Comparison of ENCODE assay signal across 15 mouse cellular contexts in the genomic region with DNA sequence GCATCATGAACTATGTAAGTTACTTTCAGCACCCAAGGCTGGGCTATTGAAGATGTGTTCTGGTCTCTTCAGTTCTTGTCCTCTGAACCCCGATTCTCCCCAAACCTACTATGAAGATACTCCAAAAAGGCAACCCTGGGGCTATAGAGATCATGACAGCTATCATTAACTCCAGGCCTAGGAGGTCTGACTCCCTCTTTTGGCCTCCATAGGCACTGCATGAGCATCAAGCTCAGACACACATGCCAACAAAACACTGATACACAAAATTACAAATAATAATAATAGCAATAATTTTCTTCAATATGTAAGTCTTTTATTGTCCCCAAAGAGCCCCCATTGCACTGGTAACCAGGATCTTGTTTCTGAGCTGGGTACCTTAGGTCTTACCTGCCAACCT. TPM values are rescaled to one million over a fixed set of nuclear protein-coding genes. Genes with fewer than 3 reads are reported as not detected.
DNase-seq lines count a peak whose midpoint lies in the region; ATAC-seq and TF ChIP-seq lines count a peak whose summit lies in the region.
"Had no signal": no experiment of that assay in that cellular context is flagged by ENCODE, and none has a peak within 500 bp of the region (broad histone marks: within the 10 kb centered on the region; RNA-seq: fewer than 3 reads in every experiment).

No protein-coding gene starts in this region.

- peak; percentile 50 for TF ChIP-seq CTCF in lung, postnatal 0 days (IDR thresholded peaks at IDR 0.05)
- TF ChIP-seq CTCF in ES-Bruce4 (IDR thresholded peaks at IDR 0.05; ENCODE audit: low read depth, low read length): peak; percentile 9

- no peaks in the 10 kb centered on the region for H3K27me3 ChIP-seq in lung, postnatal 0 days (replicated peaks; ENCODE audit: insufficient read depth, low read length)
- no peaks in the 10 kb centered on the region for H3K27me3 ChIP-seq in ES-Bruce4 (ENCODE audit: control insufficient read depth, insufficient read depth, low read length, poor library complexity, severe bottlenecking)
- H3K27me3 ChIP-seq: embryonic facial prominence, embryonic 12.5 days; midbrain, embryonic 13.5 days had no signal

- no peak overlapping the region for H3K9ac ChIP-seq in lung, postnatal 0 days (replicated peaks; ENCODE audit: low read depth)
- no peak overlapping the region for H3K9ac ChIP-seq in ES-Bruce4 (ENCODE audit: low read depth, poor library complexity, severe bottlenecking)
- H3K9ac ChIP-seq: embryonic facial prominence, embryonic 12.5 days; liver, embryonic 15.5 days; midbrain, embryonic 13.5 days had no signal

- peak; percentile 42 for DNase-seq in kidney, adult 9 months
- no peak for DNase-seq in kidney, postnatal 25 days
- no peak for DNase-seq in lung, postnatal 0 days (ENCODE audit: low spot score)
- no peak for DNase-seq in lung, postnatal 10 days
- peak; percentile 47 for DNase-seq in naive thymus-derived CD4-positive, alpha-beta T cell, adult 2 months (ENCODE audit: low read depth)
- no peak for DNase-seq in adrenal gland, adult 2 months
- DNase-seq: adrenal gland, postnatal 36 days; cerebellum, adult 8-10 months; heart, adult 18-20 months had no signal

- no peaks in the 10 kb centered on the region for H3K9me3 ChIP-seq in lung, postnatal 0 days (ENCODE audit: low read length)
- H3K9me3 ChIP-seq in ES-Bruce4 (replicated peaks; ENCODE audit: control insufficient read depth, insufficient read depth, low read length, poor library complexity, severe bottlenecking): no peaks in the 10 kb centered on the region
- H3K9me3 ChIP-seq: embryonic facial prominence, embryonic 12.5 days; hindbrain, embryonic 10.5 days; liver, embryonic 15.5 days; midbrain, embryonic 13.5 days had no signal

- no peak for TF ChIP-seq POLR2A in ES-Bruce4 (IDR thresholded peaks at IDR 0.05; ENCODE audit: insufficient read depth, low read length)

- no peak overlapping the region for H3K27ac ChIP-seq in lung, postnatal 0 days (ENCODE audit: low read length)
- no peak overlapping the region for H3K27ac ChIP-seq in ES-Bruce4 (ENCODE audit: insufficient read depth, low read length)
- H3K27ac ChIP-seq: embryonic facial prominence, embryonic 12.5 days; hindbrain, embryonic 10.5 days; liver, embryonic 15.5 days; midbrain, embryonic 13.5 days had no signal

- no peak overlapping the region for H3K4me3 ChIP-seq in lung, postnatal 0 days (ENCODE audit: low read depth, low read length)
- no peak overlapping the region for H3K4me3 ChIP-seq in ES-Bruce4 (ENCODE audit: low read depth, low read length)
- H3K4me3 ChIP-seq: embryonic facial prominence, embryonic 12.5 days; hindbrain, embryonic 10.5 days; liver, embryonic 15.5 days; midbrain, embryonic 13.5 days had no signal

- ATAC-seq in lung, postnatal 0 days: no peak
- ATAC-seq: forebrain, embryonic 16.5 days; midbrain, embryonic 13.5 days had no signal

- peaks cover 3% of the 10 kb centered on the region; the same call in 1 of the 2 replicates for H3K4me1 ChIP-seq in lung, postnatal 0 days (ENCODE audit: insufficient read depth, low read depth, low read length)
- no peaks in the 10 kb centered on the region for H3K4me1 ChIP-seq in ES-Bruce4 (ENCODE audit: control insufficient read depth, insufficient read depth, low read length)

- H3K36me3 ChIP-seq in lung, postnatal 0 days (ENCODE audit: insufficient read depth, low read length): no peaks in the 10 kb centered on the region
- H3K36me3 ChIP-seq in ES-Bruce4 (ENCODE audit: control insufficient read depth, insufficient read depth, low read length, poor library complexity, severe bottlenecking): no peaks in the 10 kb centered on the region
- H3K36me3 ChIP-seq: embryonic facial prominence, embryonic 12.5 days; hindbrain, embryonic 10.5 days; liver, embryonic 15.5 days; midbrain, embryonic 13.5 days had no signal

- TF ChIP-seq EP300 in lung, postnatal 0 days (IDR thresholded peaks at IDR 0.05): no peak
- TF ChIP-seq EP300 in ES-Bruce4 (IDR thresholded peaks at IDR 0.05; ENCODE audit: insufficient read depth, low read depth, low read length): no peak

- H3K4me2 ChIP-seq in lung, postnatal 0 days (replicated peaks; ENCODE audit: low read depth, low read length): no peak overlapping the region
- H3K4me2 ChIP-seq: embryonic facial prominence, embryonic 12.5 days; liver, embryonic 15.5 days; midbrain, embryonic 13.5 days had no signal

- WGBS in lung, postnatal 0 days: 93% methylated on average over 1 of the region's 1 CpGs

RNA-seq across cellular contexts. Expression of a gene that starts 57.3 kb away (rescaled TPM):
- 4.8 and 5.3 TPM in 2 replicates for polyA plus RNA-seq in lung, postnatal 0 days (2015; fragmentation: Nextera tagmentation; extraction: Ambion mirVana)
- polyA plus RNA-seq in ES-Bruce4 (2011; ENCODE audit: insufficient read depth, insufficient read length, low read depth, missing spikeins): 61.4 and 62.7 TPM in 2 replicates
- total RNA-seq in adrenal gland, adult 2 months (2021): 1 to 10 TPM; 5.0 to 5.9 TPM
- polyA plus RNA-seq in adrenal gland, adult 2 months (2012; rRNA removed): 3.9 and 6.2 TPM in 2 replicates

Comparison
In these comparisons a context has a peak if more than half of its experiments do, and no peak if none do; other contexts are left out.
1. DNase-seq: peak in kidney, adult 9 months (single experiment) and naive thymus-derived CD4-positive, alpha-beta T cell, adult 2 months (single experiment); none in kidney, postnatal 25 days (0 of 2), lung, postnatal 0 days (single experiment), lung, postnatal 10 days (single experiment) and adrenal gland, adult 2 months (single experiment).